Comparison of ENCODE assay signal across 23 mouse cellular contexts in genomic region chr6:22231244-22231643, GRCm38 (mm10). TPM values are rescaled to one million over a fixed set of nuclear protein-coding genes. Genes with fewer than 3 reads are reported as not detected.
"Had no signal": no experiment of that assay in that cellular context is flagged by ENCODE, and none has a peak within 500 bp of the region (broad histone marks: within the 10 kb centered on the region; RNA-seq: fewer than 3 reads in every experiment).

No protein-coding gene starts in this region.

- H3K9me3 ChIP-seq: liver, embryonic 13.5 days; midbrain, embryonic 10.5 days; midbrain, embryonic 13.5 days; neural tube, embryonic 13.5 days had no signal

- H3K36me3 ChIP-seq: liver, embryonic 13.5 days; midbrain, embryonic 10.5 days; midbrain, embryonic 13.5 days; neural tube, embryonic 13.5 days had no signal

- H3K4me1 ChIP-seq: liver, embryonic 13.5 days; midbrain, embryonic 10.5 days; midbrain, embryonic 13.5 days; neural tube, embryonic 13.5 days had no signal

- H3K27me3 ChIP-seq: liver, embryonic 13.5 days; midbrain, embryonic 13.5 days; neural tube, embryonic 13.5 days had no signal

- H3K27ac ChIP-seq: left cerebral cortex, adult 2 months; liver, embryonic 13.5 days; midbrain, embryonic 10.5 days; midbrain, embryonic 13.5 days; neural tube, embryonic 13.5 days had no signal

- ATAC-seq: lung, postnatal 0 days; midbrain, embryonic 13.5 days; midbrain, embryonic 16.5 days had no signal

- H3K4me3 ChIP-seq: left cerebral cortex, adult 2 months; liver, embryonic 13.5 days; midbrain, embryonic 10.5 days; midbrain, embryonic 13.5 days; myocyte; neural tube, embryonic 13.5 days had no signal

- H3K4me2 ChIP-seq: liver, embryonic 13.5 days; lung, embryonic 14.5 days; midbrain, embryonic 13.5 days; neural tube, embryonic 13.5 days had no signal

- DNase-seq: kidney, adult 2 months; kidney, postnatal 10 days; kidney, postnatal 36 days; layer of hippocampus, postnatal 36 days; liver, embryonic 13.5 days; lung, embryonic 14.5 days; retina, postnatal 1 day; right cerebral cortex, postnatal 25 days; spleen, adult 18-20 months; thymus, adult 18-20 months; thymus, postnatal 36 days had no signal

- H3K9ac ChIP-seq: liver, embryonic 13.5 days; lung, embryonic 14.5 days; midbrain, embryonic 13.5 days; neural tube, embryonic 13.5 days had no signal

RNA-seq across cellular contexts. Expression of gene Wnt16, which starts 56.8 kb away (rescaled TPM):
- total RNA-seq: liver, adult 2 months; monocyte, adult 5-6 weeks; neutrophil, adult 5-6 weeks had no signal
- polyA plus RNA-seq: liver, adult 2 months; liver, embryonic 13.5 days; liver, embryonic 16.5 days; lung, embryonic 14.5 days; midbrain, embryonic 13.5 days; midbrain, embryonic 16.5 days; myocyte; testis, adult 2 months had no signal
